Mouse (Mus musculus) heart, embryonic 16.5 days (tissue): ENCODE results near the gene Amigo3. TPM values are rescaled to one million over a fixed set of nuclear protein-coding genes. Genes with fewer than 3 reads are reported as not detected.

Experiments used
- ATAC-seq: fragments of 200-750 bp; cut with Nextera tagmentation; replicated peaks from 2 replicates; pipeline ENCODE4 v1.8.0; 2017; ENCODE audit warnings: moderate number of reproducible peaks; ENCODE audit not compliant: insufficient read depth, low FRiP score; ENCODE audit errors: extremely low read depth
- H3K27ac ChIP-seq: fragments of 300-500 bp; sonication (generic); 2 replicates; pipeline ENCODE4 v1.5.1; 2014; ENCODE audit warnings: mild to moderate bottlenecking, low read length, control low read depth, moderate library complexity
- H3K27me3 ChIP-seq: fragments of 300-500 bp; sonication (generic); 2 replicates; pipeline ENCODE4 v1.6.1; 2014; ENCODE audit warnings: low read length, mixed read lengths; ENCODE audit not compliant: control insufficient read depth, insufficient read depth
- H3K36me3 ChIP-seq: fragments of 300-500 bp; sonication (generic); 2 replicates; pipeline ENCODE4 v1.6.1; 2014; ENCODE audit not compliant: control insufficient read depth, insufficient read depth
- H3K4me1 ChIP-seq: fragments of 300-500 bp; sonication (generic); 2 replicates; pipeline ENCODE4 v1.6.1; 2014; ENCODE audit warnings: low read length, mixed read lengths; ENCODE audit not compliant: control insufficient read depth, insufficient read depth
- H3K4me2 ChIP-seq: fragments of 300-500 bp; sonication (generic); 2 replicates; pipeline ENCODE4 v1.6.1; 2014; ENCODE audit warnings: low read depth, mild to moderate bottlenecking, control low read depth, low read length
- H3K4me3 ChIP-seq: fragments of 300-500 bp; sonication (generic); 2 replicates; pipeline ENCODE4 v1.5.1; 2014; ENCODE audit warnings: mild to moderate bottlenecking, control low read depth, low read length
- H3K9ac ChIP-seq: fragments of 300-500 bp; sonication (generic); 2 replicates; pipeline ENCODE4 v1.6.1; 2014; ENCODE audit warnings: low read length, control low read depth
- H3K9me3 ChIP-seq: fragments of 300-500 bp; sonication (generic); replicated peaks from 2 replicates; pipeline ENCODE4 v1.6.1; 2016; ENCODE audit warnings: low read length; ENCODE audit not compliant: control insufficient read depth
- WGBS: fragments of 180-500 bp; shearing (Covaris S2); extraction: QIAGEN DNeasy Blood & Tissue Kit; methylation state at CpG from one replicate; pipeline ENCODE4 v1.1.7; 2014; 5-methylcytosine and 5-hydroxymethylcytosine counted together
- polyA plus RNA-seq: library from polyadenylated mRNA; unstranded; fragments of >200 nt; fragmentation: Nextera tagmentation; extraction: Ambion mirVana; gene quantifications from 2 replicates; pipeline ENCODE4 v1.2.1, GENCODE M21; 2015

Gene Amigo3
- polyA plus RNA-seq, 1 experiment from 2014 or later, result 1.9 TPM

DNA sequence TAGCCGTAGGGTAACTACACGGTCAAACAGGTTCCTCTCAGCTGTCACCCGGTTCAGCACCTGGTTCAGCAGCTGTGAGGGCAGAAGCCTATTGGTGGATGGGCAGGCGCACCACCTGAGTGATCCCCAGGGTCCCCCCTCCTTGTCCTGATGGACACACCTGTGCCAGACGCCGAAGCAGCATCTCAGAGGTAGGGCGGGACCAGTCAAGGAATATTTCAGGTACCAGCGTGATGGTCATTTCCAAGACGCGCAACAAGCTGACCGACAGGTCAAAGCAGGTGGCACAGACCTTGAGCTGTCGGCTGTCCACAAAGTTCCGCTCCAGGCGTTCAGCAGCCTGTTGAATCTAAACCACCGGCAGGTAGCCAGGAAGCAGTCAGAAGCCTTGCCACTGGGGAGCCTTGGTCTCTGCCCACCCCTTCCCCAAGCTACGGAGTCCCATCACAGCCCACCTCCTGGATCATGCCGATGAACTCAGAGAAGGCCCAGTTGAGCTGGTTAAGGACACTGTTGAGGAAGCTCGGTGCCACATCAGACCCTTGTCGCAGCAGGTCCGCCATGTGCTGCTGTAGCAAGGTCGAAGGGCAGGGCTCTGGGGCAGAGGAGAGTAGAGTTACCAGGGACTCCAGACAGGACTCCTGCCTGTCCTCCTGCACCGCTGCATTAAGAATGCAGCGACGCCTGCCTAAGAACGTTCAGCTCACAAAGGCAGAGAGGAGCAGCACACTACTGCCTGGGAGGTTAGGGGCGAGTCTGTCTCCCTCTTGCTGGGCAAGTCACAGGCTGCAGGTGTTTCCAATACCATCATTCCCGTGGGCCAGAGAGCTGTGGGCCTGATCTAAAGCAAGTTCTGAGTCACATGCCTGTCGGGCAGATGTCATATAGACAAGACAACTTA lies 3.7 kb downstream of the Amigo3 start:
- Histone ChIP-seq H3K27me3 (no peaks in the 10 kb centered on the region), H3K4me3 (no peak overlapping the region), H3K9ac (no peak overlapping the region), H3K4me2 (no peak overlapping the region), H3K36me3 (peaks cover 17% of the 10 kb centered on the region), H3K27ac (no peak overlapping the region), H3K9me3 (no peaks in the 10 kb centered on the region), H3K4me1 (peaks cover 18% of the 10 kb centered on the region)
- ATAC-seq, result no peak
- WGBS, result 84% methylated on average over 28 of the region's 28 CpGs

DNA sequence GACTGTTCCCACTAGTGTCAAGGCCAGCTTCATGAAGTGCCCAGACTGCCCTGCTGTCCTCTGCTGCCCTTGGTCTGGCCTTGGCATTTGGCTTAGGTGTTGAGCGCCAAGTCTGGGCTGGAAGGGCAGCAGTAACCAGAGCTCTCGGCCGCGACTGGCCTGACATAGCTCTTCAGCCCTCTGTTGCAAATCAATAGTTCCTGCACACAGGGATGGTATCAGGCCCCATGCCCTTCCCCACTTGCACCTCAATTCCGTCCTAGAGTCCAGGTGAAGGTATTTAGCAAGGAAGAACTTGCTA lies 4.3 kb downstream of the Amigo3 start:
- no peak overlapping the region for H3K9ac ChIP-seq
- no peak for ATAC-seq
- H3K27me3 ChIP-seq, result no peaks in the 10 kb centered on the region
- no peak overlapping the region for H3K27ac ChIP-seq
- no peaks in the 10 kb centered on the region for H3K9me3 ChIP-seq
- WGBS, result 82% methylated on average over 5 of the region's 5 CpGs
- peaks cover 17% of the 10 kb centered on the region for H3K36me3 ChIP-seq
- peaks cover 18% of the 10 kb centered on the region for H3K4me1 ChIP-seq
- no peak overlapping the region for H3K4me3 ChIP-seq
- H3K4me2 ChIP-seq, result no peak overlapping the region

DNA sequence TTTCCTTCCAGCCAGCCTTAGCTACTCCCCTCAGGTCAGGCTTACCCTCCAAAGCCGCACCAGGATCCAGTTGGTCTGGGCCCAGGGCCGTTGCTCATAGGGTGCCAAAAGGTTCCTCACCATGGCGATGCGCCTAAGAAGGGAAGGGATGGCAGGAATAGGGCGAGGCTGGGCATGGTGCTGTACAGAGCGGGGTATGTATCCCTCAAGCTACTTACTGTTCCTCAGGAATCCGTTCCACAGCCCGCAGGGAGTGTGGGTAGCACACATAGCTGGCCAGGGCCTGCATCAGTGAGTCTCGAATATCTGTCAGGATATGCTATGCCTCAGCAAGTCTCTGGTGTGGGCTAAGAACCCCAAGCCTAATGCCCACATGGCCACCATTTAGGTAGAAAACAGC lies 5.3 kb downstream of the Amigo3 start:
- Histone ChIP-seq H3K9me3 (no peaks in the 10 kb centered on the region), H3K4me3 (no peak overlapping the region), H3K4me1 (peaks cover 9% of the 10 kb centered on the region), H3K27me3 (no peaks in the 10 kb centered on the region), H3K9ac (no peak overlapping the region), H3K36me3 (peaks cover 22% of the 10 kb centered on the region), H3K27ac (no peak overlapping the region), H3K4me2 (no peak overlapping the region)
- ATAC-seq, result no peak
- 91% methylated on average over 9 of the region's 9 CpGs for WGBS

DNA sequence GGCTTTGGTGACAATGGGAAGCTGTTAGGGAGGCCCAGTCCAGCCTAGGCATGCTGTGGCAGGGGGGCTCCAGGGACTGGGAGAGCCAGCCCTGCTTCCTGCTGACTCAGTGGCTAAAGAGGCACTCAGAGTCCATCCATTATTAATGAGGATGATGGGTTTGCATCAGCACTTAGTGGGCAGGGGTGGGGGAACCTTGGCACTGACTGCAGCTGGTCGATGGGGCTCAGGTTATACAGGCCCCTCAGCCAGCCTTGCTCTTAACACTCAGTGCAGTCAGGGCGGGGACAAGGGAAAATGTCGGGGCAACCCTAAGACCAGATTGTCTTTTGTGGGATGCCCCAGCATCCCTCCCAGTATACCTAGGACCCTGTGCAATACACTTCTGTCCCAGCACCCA lies 9.2 kb downstream of the Amigo3 start:
- Histone ChIP-seq H3K4me1 (peaks cover 5% of the 10 kb centered on the region; the same call in 1 of the 2 replicates), H3K27me3 (no peaks in the 10 kb centered on the region), H3K9ac (no peak overlapping the region), H3K4me3 (no peak overlapping the region), H3K27ac (no peak overlapping the region), H3K4me2 (no peak overlapping the region), H3K36me3 (peaks cover 16% of the 10 kb centered on the region), H3K9me3 (no peaks in the 10 kb centered on the region)
- 78% methylated on average over 3 of the region's 3 CpGs for WGBS
- no peak for ATAC-seq

DNA sequence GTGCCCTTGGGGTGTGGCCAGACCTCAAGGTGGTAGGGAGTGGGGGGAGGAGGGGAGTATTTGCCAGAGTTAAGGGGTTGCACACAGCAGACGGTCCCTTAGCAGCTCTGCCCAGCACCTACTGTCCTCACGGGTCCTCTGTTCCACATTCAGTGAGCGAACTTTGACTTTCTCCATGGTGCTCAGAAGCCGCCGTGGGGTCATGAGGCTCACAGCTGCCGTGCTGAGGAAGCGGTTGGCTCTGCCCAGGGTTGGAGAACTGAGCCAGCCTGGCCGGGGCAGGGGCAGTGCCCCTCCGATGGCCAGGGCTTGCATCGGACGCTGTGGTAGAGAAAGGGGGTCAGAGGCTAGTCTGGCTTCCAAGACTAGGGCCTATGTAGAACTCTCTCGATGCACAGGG lies 10.4 kb downstream of the Amigo3 start:
- WGBS, result 88% methylated on average over 12 of the region's 12 CpGs
- Histone ChIP-seq H3K4me1 (peaks cover 5% of the 10 kb centered on the region; the same call in 1 of the 2 replicates), H3K4me3 (no peak overlapping the region), H3K9ac (no peak overlapping the region), H3K4me2 (no peak overlapping the region), H3K9me3 (no peaks in the 10 kb centered on the region), H3K36me3 (peaks cover 10% of the 10 kb centered on the region; the same call in 1 of the 2 replicates), H3K27ac (no peak overlapping the region), H3K27me3 (no peaks in the 10 kb centered on the region)
- no peak for ATAC-seq

DNA sequence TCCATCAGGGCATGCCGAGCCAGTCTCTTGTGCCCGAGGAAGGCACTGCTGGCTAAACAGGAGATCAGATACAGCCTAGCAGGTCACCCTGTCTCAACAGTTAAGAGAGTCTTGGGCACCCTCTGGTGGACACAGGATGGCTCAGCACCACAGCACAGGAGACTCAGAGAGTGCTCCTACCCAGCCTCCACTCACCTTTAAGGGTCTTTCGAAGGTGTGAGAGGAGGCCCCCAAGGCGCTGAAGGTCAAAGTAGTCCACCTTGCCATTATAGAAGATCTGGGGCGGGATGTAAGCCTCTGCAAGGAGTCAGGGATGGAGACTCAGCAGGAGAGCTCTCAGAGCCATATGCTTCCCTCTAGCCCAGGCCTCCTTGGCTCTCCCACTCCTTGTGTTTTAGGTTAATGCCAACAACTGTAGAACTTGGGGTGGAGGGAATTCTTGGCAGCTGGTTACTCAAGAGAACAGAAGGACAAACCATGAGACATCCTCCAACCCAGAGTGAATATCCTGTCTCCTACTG lies 12.6 kb downstream of the Amigo3 start:
- H3K4me1 ChIP-seq, result peaks cover 1% of the 10 kb centered on the region; the same call in 1 of the 2 replicates
- no peaks in the 10 kb centered on the region for H3K9me3 ChIP-seq
- H3K36me3 ChIP-seq, result 0 out of 2 replicates have a peak, but pooled peaks cover 8% of the 10 kb centered on the region
- no peak overlapping the region for H3K4me2 ChIP-seq
- H3K4me3 ChIP-seq, result no peak overlapping the region
- no peaks in the 10 kb centered on the region for H3K27me3 ChIP-seq
- WGBS, result 27% methylated on average over 5 of the region's 5 CpGs
- no peak overlapping the region for H3K9ac ChIP-seq
- ATAC-seq, result no peak
- no peak overlapping the region for H3K27ac ChIP-seq

DNA sequence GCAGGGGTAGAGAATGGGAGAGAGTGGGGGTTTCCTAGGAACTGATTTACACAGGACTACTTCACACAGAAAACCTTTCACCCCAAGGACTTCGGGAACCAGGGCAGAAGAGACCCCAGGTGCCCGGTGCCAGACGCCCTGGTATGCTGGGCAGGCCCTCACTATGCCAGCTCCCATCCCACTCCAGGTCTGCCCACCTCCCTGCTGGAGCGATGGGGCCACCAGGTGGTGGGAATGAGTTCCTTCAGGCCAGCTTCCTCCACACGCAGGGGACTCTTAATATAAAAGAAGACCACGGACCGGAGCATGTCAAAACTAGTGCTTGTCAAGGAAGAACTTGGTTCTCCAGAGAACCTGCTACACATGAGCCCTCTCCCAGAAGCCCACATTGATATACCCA lies 14.2 kb downstream of the Amigo3 start:
- Histone ChIP-seq H3K27ac (no peak overlapping the region), H3K36me3 (peaks cover 11% of the 10 kb centered on the region; the same call in 1 of the 2 replicates), H3K4me3 (no peak overlapping the region), H3K4me1 (peaks cover 3% of the 10 kb centered on the region), H3K9me3 (no peaks in the 10 kb centered on the region), H3K9ac (no peak overlapping the region), H3K27me3 (no peaks in the 10 kb centered on the region), H3K4me2 (no peak overlapping the region)
- ATAC-seq, result no peak
- 85% methylated on average over 7 of the region's 7 CpGs for WGBS

DNA sequence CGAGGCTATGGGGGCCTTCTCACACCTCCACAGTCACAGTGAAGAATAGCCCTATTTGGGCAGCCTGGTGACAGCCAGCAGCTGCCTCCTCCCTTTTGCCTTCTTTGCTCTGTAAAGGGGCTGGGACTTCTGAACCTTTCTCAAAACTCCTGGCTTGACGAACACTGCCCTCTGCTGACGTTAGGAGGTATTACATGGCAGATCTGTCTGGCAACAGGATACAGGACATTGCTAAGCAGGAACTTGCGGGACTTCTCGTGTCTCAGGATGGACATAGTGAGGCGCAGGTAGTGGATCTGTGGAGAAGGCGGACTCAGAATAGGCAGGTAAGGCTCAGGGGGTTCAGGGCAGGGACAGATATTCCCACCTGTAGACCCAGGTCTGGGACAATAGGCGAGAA lies 14.9 kb downstream of the Amigo3 start:
- ATAC-seq, result no peak; the same call in 1 of the 2 replicates
- Histone ChIP-seq H3K9me3 (no peaks in the 10 kb centered on the region), H3K36me3 (peaks cover 7% of the 10 kb centered on the region; the same call in 1 of the 2 replicates), H3K9ac (no peak overlapping the region), H3K4me1 (peaks cover 8% of the 10 kb centered on the region), H3K27me3 (no peaks in the 10 kb centered on the region), H3K27ac (no peak overlapping the region), H3K4me3 (no peak overlapping the region), H3K4me2 (no peak overlapping the region)
- 23% methylated on average over 8 of the region's 8 CpGs for WGBS

DNA sequence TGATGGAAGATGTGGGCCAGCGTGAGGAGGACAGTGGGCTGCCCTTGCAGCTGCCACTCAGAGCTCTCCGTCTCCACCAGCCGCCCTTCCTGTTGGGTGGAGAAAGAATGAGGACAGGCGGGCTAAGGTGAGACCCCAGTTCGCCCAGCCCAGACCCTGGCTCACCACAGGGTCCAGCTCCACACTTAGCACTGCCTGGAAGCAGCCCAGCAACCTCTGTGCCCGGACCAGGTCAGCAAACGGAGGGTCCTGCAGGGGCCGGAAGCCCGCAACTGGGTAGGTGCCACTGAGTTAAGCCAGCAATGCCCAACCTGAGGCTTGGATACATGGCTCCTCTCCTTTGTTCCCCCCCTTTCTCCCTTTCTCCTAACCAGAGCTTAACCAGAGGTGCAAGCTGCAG lies 16.0 kb downstream of the Amigo3 start:
- H3K4me3 ChIP-seq, result no peak overlapping the region
- no peak for ATAC-seq
- H3K27ac ChIP-seq, result no peak overlapping the region
- no peaks in the 10 kb centered on the region for H3K27me3 ChIP-seq
- peaks cover 17% of the 10 kb centered on the region for H3K4me1 ChIP-seq
- H3K9me3 ChIP-seq, result no peaks in the 10 kb centered on the region
- peaks cover 4% of the 10 kb centered on the region; the same call in 1 of the 2 replicates for H3K36me3 ChIP-seq
- no peak overlapping the region for H3K9ac ChIP-seq
- WGBS, result 86% methylated on average over 9 of the region's 9 CpGs
- no peak overlapping the region for H3K4me2 ChIP-seq
